Mouse (Mus musculus) stomach, postnatal 0 days (tissue): ENCODE data around the gene Babam2. TPM values are rescaled to one million over a fixed set of nuclear protein-coding genes. Genes with fewer than 3 reads are reported as not detected.

Source experiments
- ATAC-seq: fragments of 200-750 bp; cut with Nextera tagmentation; 2 replicates; pipeline ENCODE4 v1.8.0; 2017; ENCODE audit not compliant: low FRiP score, low TSS enrichment
- DNase-seq: peaks from one replicate; pipeline ENCODE4 v3.0.0-alpha.2; 2016; ENCODE audit warnings: low spot score
- H3K27ac ChIP-seq: fragments of 300-500 bp; sonication (generic); replicated peaks from 2 replicates; pipeline ENCODE4 v1.5.1; 2014; ENCODE audit warnings: mild to moderate bottlenecking, control low read depth
- H3K27me3 ChIP-seq: fragments of 300-500 bp; sonication (generic); 2 replicates; pipeline ENCODE4 v1.6.1; 2014; ENCODE audit warnings: low read length; ENCODE audit not compliant: control insufficient read depth, insufficient read depth
- H3K36me3 ChIP-seq: fragments of 300-500 bp; sonication (generic); 2 replicates; pipeline ENCODE4 v1.6.1; 2014; ENCODE audit warnings: low read length, mixed read lengths; ENCODE audit not compliant: control insufficient read depth, insufficient read depth
- H3K4me1 ChIP-seq: fragments of 300-500 bp; sonication (generic); replicated peaks from 2 replicates; pipeline ENCODE4 v1.6.1; 2014; ENCODE audit warnings: antibody characterized with exemption; ENCODE audit not compliant: control insufficient read depth, insufficient read depth
- H3K4me2 ChIP-seq: fragments of 300-500 bp; sonication (generic); replicated peaks from 2 replicates; pipeline ENCODE4 v1.6.1; 2014; ENCODE audit warnings: low read depth, mild to moderate bottlenecking, control low read depth, moderate library complexity
- H3K4me3 ChIP-seq: fragments of 300-500 bp; sonication (generic); 2 replicates; pipeline ENCODE4 v1.5.1; 2014; ENCODE audit warnings: low read depth, low read length, control low read depth
- H3K9ac ChIP-seq: fragments of 300-500 bp; sonication (generic); 2 replicates; pipeline ENCODE4 v1.6.1; 2014; ENCODE audit warnings: mild to moderate bottlenecking, low read length, control low read depth, mixed read lengths
- H3K9me3 ChIP-seq: fragments of 300-500 bp; sonication (generic); 2 replicates; pipeline ENCODE4 v1.6.1; 2016; ENCODE audit warnings: low read length; ENCODE audit not compliant: control insufficient read depth
- CTCF ChIP-seq: IDR thresholded peaks from 2 replicates; pipeline ENCODE4 v1.5.1; 2016; ENCODE audit warnings: antibody characterized with exemption, low read depth, mild to moderate bottlenecking, moderate library complexity
- EP300 ChIP-seq: optimal IDR thresholded peaks from 2 replicates; pipeline ENCODE3; 2016; ENCODE audit warnings: antibody characterized with exemption
- WGBS: fragments of 180-500 bp; shearing (Covaris S2); extraction: QIAGEN DNeasy Blood & Tissue Kit; methylation state at CpG from one replicate; pipeline ENCODE4 v1.1.7; 2014; 5-methylcytosine and 5-hydroxymethylcytosine counted together
- polyA plus RNA-seq: library from polyadenylated mRNA; unstranded; fragments of >200 nt; fragmentation: Nextera tagmentation; extraction: Ambion mirVana; gene quantifications from 2 replicates; pipeline ENCODE4 v1.2.1, GENCODE M21; 2015

Gene Babam2
- polyA plus RNA-seq, 1 experiment from 2014 or later, result 44.9 TPM

- Histone ChIP-seq H3K4me1 (no peaks in the 10 kb centered on the region), H3K36me3 (no peaks in the 10 kb centered on the region), H3K9ac (no peak overlapping the region), H3K9me3 (no peaks in the 10 kb centered on the region), H3K4me3 (no peak overlapping the region), H3K27me3 (no peaks in the 10 kb centered on the region), H3K4me2 (no peak overlapping the region), H3K27ac (no peak overlapping the region)
- DNase-seq, result no peak
- TF ChIP-seq EP300 (no peak), CTCF (no peak)
- ATAC-seq, result no peak
- WGBS, result 75% methylated on average over 4 of the region's 4 CpGs
These were observed 340.1 kb downstream of the Babam2 start for GRCm38 (mm10) chr5:32037546-32037945.

- H3K9me3 ChIP-seq, result no peaks in the 10 kb centered on the region
- no peaks in the 10 kb centered on the region for H3K36me3 ChIP-seq
- ATAC-seq (no peak), DNase-seq (no peak)
- H3K27me3 ChIP-seq, result no peaks in the 10 kb centered on the region
- no peak overlapping the region for H3K4me3 ChIP-seq
- H3K27ac ChIP-seq, result peak overlapping the region; percentile 40
- H3K4me2 ChIP-seq, result no peak overlapping the region
- H3K4me1 ChIP-seq, result peaks cover 3% of the 10 kb centered on the region; the same call in 1 of the 2 replicates
- TF ChIP-seq EP300 (no peak), CTCF (no peak)
- H3K9ac ChIP-seq, result no peak overlapping the region
These were observed 341.5 kb downstream of the Babam2 start for GRCm38 (mm10) chr5:32038994-32039393.

- TF ChIP-seq EP300, result no peak
- no peak for TF ChIP-seq CTCF
- H3K4me2 ChIP-seq, result no peak overlapping the region
- peak overlapping the region; percentile 40 for H3K27ac ChIP-seq
- WGBS, result 46% methylated on average over 3 of the region's 3 CpGs
- no peak for DNase-seq
- no peak overlapping the region for H3K4me3 ChIP-seq
- no peaks in the 10 kb centered on the region for H3K27me3 ChIP-seq
- ATAC-seq, result no peak
- no peaks in the 10 kb centered on the region for H3K9me3 ChIP-seq
- H3K36me3 ChIP-seq, result no peaks in the 10 kb centered on the region
- no peak overlapping the region for H3K9ac ChIP-seq
- peaks cover 5% of the 10 kb centered on the region; the same call in 1 of the 2 replicates for H3K4me1 ChIP-seq
These were observed 342.0 kb downstream of the Babam2 start for GRCm38 (mm10) chr5:32039511-32039910.

DNA sequence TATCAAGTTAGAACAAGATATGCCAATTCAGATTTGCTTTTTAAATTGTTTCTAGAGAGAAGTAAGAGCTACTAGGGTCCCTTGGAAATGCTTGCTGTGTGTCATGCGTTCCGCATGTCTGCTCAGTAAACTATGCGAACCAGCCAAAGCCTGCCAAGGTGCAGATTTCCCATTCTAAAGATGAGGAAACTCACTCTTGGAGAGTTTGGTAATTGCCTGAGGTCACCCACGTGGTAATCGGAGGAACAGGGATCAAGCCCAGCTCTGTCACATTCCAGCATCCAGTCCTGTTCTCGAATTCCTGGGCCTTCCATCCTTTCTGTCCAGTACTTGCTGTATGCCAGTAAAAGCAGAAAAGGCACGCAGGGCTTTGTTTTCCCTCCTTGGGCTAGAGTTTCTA, 345.7 kb downstream of the Babam2 start:
- Histone ChIP-seq H3K4me2 (no peak overlapping the region), H3K4me3 (no peak overlapping the region), H3K27ac (no peak overlapping the region), H3K36me3 (no peaks in the 10 kb centered on the region), H3K4me1 (peaks cover 5% of the 10 kb centered on the region; the same call in 1 of the 2 replicates), H3K27me3 (no peaks in the 10 kb centered on the region), H3K9ac (no peak overlapping the region), H3K9me3 (no peaks in the 10 kb centered on the region)
- WGBS, result 64% methylated on average over 7 of the region's 7 CpGs
- ATAC-seq (no peak), DNase-seq (no peak)
- TF ChIP-seq CTCF (no peak), EP300 (no peak)

- Histone ChIP-seq H3K27me3 (no peaks in the 10 kb centered on the region), H3K4me2 (no peak overlapping the region), H3K27ac (0 out of 2 replicates have a peak overlapping the region, but pooled peaks have one; percentile 8), H3K9ac (no peak overlapping the region), H3K36me3 (no peaks in the 10 kb centered on the region), H3K4me1 (peaks cover 5% of the 10 kb centered on the region; the same call in 1 of the 2 replicates), H3K4me3 (no peak overlapping the region), H3K9me3 (no peaks in the 10 kb centered on the region)
- no peak for ATAC-seq
- no peak for DNase-seq
- TF ChIP-seq CTCF, result no peak
These were observed 346.5 kb downstream of the Babam2 start for GRCm38 (mm10) chr5:32043996-32044395.

DNA sequence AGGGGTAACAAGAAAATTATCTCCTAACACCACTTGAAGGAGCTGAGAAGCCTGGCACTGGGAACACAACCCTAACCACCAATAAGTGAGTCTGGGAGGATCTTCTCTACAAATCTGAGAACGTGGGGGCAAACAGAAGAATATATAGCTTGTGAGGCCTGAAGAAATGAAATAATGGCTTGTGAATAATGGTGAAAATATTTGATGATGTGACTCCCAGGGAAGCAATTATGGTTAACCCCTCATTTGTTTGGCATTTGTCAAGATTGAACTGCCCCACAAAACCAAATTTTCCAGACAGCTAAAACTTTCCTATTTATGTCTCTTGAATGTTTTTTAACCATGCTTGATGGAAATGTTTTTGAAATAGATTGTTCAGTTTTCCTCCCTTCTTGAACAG, 354.4 kb downstream of the Babam2 start:
- ATAC-seq, result no peak
- Histone ChIP-seq H3K9me3 (no peaks in the 10 kb centered on the region), H3K27ac (no peak overlapping the region), H3K4me1 (no peaks in the 10 kb centered on the region), H3K36me3 (no peaks in the 10 kb centered on the region), H3K9ac (no peak overlapping the region), H3K27me3 (no peaks in the 10 kb centered on the region), H3K4me2 (no peak overlapping the region), H3K4me3 (no peak overlapping the region)
- DNase-seq, result no peak
- TF ChIP-seq CTCF (no peak), EP300 (no peak)
- 32% methylated on average over 1 of the region's 1 CpGs for WGBS
